Mouse (Mus musculus) activated CD4-positive, CD25-positive, alpha-beta regulatory T cell, adult 4 months (primary cell): ENCODE measurements around the gene Usp47. TPM values are rescaled to one million over a fixed set of nuclear protein-coding genes. Genes with fewer than 3 reads are reported as not detected.

Experiments used
- ATAC-seq: one replicate; pipeline ENCODE4 v1.8.0; 2017
- polyA plus RNA-seq, 2 experiments: library from polyadenylated mRNA; unstranded; fragments of 100-300 nt; shearing (Covaris generic); gene quantifications; one replicate each; pipeline ENCODE4 v1.2.1; 2017

Gene Usp47
- polyA plus RNA-seq, 2 experiments from 2014 or later: 16.1 to 17.5 TPM

GRCm38 (mm10) chr7:112123612-112124011 lies 100.3 kb downstream of the Usp47 start:
- ATAC-seq: no peak

DNA sequence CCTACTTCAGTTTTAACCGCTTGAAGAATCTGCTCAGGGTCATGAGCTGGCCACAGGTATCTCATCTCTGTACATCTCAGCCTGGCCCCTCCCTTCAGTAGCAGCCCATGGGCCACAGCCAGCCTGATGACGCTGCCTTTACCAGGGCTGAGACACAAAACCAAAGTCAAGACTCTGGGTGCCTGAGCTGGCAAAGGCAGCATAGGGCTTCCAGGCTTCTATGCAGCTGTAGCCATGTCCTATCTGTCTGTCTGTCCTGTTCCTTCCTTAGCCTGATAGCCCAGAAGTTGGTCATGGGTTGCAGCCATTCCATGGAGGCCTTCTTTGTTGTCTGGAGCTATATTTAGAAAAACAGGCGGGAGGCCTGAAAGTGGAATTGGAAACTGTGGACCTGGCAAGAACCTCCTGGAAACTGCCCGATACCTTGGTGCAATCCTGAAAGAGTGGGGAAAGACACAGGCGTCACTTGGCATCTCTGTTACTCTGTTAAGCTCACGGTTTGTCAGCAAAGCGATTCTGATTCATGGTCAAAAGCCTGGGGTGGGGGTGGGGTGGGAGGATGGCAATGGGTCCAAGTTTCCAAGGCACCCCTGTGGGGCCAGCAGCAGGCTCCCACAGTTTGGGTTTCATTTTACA lies 102.4 kb downstream of the Usp47 start:
- no peak for ATAC-seq

GRCm38 (mm10) chr7:112127085-112127637 lies 103.9 kb downstream of the Usp47 start:
- ATAC-seq: no peak

- no peak for ATAC-seq
Observed at GRCm38 (mm10) chr7:112127954-112128353, 104.7 kb downstream of the Usp47 start.

DNA sequence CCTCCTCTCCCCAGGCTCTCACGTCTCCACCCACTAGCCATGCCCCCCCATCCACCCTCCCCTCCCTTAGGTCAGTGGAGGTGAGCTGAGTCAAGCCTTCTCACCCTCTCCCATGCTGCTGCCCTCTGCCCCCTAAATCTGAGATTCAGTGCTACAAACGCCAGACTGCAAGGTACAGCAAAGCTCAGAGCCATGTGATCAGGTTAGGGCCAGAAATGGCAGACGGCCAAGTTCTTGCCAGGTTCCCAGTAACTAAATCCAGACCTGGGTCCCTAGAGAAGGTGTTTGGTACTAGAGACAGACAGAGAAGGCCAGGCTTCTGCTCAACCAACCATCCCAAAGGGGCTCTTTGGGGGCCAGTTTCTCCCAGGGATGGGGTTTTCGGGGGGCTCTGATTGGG lies 105.5 kb downstream of the Usp47 start:
- ATAC-seq: no peak

GRCm38 (mm10) chr7:112129851-112130250 lies 106.5 kb downstream of the Usp47 start:
- ATAC-seq: no peak

GRCm38 (mm10) chr7:112130660-112131059 lies 107.4 kb downstream of the Usp47 start:
- no peak for ATAC-seq

GRCm38 (mm10) chr7:112132005-112132404 lies 108.7 kb downstream of the Usp47 start:
- no peak for ATAC-seq

GRCm38 (mm10) chr7:112133277-112133676 lies 110.0 kb downstream of the Usp47 start:
- ATAC-seq: no peak

DNA sequence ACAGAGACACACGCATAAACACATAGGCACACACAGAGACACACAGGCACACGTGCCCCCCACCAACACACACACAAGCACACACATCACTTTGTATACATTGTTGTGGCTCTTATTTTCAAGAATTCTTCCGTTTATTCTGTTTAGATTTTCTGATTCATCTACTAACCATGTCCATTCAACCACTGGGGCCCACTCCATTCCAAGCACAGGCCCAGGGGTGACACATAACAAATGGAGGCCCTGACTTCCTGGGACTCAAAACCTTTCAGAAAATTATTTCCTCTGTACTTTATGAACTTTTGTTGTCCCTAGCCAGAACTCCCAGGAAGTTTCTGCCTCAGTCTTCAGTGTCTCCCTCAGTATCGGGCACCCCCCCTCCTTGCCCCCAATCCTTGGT lies 111.9 kb downstream of the Usp47 start:
- no peak for ATAC-seq

- ATAC-seq: no peak
Observed at GRCm38 (mm10) chr7:112136537-112136936, 113.2 kb downstream of the Usp47 start.

DNA sequence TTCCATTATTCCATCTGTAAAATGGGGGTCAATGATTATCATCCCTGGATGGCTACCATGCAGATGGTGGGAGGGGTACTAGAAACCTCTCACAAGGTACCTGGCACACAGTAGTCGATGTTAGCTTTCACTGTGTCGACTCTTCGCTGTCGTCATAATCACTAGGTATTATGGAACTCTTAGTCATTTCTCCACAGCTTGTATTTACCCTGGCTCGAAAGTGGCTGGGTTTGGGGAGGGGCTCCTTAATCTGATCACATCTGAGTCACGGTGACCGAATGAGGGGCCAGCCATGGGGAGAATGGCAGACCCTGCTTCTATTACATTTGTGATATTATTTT lies 114.8 kb downstream of the Usp47 start:
- no peak for ATAC-seq

DNA sequence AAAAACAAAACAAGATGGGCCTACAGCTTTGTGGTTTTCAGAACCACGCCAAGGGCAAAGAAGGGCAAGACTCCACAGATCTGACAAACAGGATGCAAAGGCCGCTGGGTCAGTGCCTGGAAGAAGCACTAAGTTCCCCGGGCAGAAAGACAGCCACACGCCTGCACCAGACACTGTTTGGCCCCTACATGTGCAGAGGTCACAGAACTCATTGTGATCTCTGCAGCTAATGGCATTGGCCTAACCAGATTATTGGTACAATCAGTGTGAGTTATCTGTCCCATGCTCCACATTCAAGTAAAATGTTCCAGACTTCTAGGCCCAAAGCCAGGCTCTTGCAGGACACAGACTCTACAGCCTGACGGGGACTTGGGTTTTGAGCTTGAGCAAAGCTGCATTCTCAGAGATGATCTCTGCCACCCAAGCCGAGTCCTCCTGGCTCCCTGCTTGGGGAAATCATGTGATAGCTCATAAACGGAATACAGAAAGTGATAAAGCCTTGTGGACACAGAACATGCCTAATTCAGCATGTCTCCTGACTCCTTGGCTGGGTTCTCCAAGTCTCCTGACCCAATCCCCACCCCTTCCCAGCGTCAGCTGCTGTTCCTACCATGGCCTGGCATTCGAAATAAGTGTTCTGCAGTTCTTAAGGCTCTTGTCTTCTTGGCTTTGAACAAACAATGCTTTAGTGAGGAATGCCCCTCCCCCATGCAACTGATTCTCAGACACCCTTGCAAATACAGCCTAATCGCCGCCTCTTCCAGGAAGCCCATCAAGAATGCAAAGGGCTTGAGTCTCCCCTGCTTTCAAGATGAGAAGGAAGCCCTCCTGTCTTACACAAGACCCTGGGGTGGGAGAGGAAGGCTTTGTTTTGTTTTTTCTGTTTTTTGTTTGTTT lies 115.5 kb downstream of the Usp47 start:
- no peak for ATAC-seq

- no peak for ATAC-seq
Observed at GRCm38 (mm10) chr7:112140725-112141124, 117.4 kb downstream of the Usp47 start.

DNA sequence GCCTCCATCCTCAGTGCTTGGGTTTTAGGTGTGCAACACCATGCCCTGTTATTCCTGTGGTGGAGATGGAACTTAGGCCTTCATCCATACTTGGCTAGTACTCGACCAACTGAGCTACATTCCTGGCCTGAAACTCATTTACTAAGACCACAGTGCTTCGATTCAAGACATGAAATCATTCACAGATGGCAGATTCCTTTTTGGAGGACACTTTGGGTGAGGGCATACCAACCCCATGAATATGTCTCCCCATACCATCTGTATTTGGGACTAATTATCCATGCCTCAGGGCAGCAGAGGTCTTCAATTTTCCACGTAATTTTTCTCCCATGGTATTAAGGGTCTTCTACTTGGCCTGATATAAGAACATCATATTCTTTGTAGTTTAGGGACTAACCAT lies 119.3 kb downstream of the Usp47 start:
- ATAC-seq: no peak

- ATAC-seq: no peak
Observed at GRCm38 (mm10) chr7:112143090-112143500, 119.8 kb downstream of the Usp47 start.

GRCm38 (mm10) chr7:112143978-112144377 lies 120.7 kb downstream of the Usp47 start:
- no peak for ATAC-seq

GRCm38 (mm10) chr7:112144646-112145179 lies 121.4 kb downstream of the Usp47 start:
- ATAC-seq: no peak

GRCm38 (mm10) chr7:112147979-112148378 lies 124.7 kb downstream of the Usp47 start:
- ATAC-seq: no peak

DNA sequence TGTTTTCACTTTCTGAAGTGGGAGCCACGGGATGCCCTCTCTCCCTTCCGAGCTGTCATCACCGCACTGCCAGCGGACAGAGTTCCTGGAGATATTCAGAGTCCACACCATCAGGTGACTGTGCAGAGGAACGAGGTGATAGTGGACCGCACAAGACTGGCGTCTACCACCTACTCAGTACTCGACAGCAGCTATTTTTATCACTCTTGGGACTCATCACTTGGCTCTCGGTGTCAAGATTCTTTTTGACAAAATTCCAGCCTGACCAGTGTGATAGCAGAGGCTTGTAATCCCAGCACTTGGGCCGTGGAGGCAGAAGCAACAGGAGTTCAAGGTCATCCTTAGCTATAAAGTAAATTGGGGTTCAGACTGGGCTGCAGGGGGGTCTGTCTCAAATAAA lies 125.8 kb downstream of the Usp47 start:
- no peak for ATAC-seq

DNA sequence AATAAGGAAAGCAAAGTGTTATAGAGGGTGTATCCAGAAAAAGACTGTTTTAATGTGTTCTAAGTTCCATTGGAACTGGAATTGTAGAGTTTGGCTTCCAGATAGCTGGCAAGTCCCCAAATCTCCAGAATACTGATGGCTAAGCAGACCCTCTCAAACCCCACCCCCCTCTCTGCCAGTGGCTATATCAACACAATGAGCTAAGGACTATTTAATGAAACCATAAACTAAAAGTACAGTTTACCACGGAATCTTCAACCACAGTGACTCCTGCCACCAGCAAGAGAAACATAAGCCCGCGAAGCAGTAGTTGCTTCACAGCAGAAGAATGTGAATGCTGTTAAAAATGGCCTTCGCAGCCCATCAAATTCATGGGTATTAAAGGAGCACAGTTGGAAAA lies 131.1 kb downstream of the Usp47 start:
- no peak for ATAC-seq

DNA sequence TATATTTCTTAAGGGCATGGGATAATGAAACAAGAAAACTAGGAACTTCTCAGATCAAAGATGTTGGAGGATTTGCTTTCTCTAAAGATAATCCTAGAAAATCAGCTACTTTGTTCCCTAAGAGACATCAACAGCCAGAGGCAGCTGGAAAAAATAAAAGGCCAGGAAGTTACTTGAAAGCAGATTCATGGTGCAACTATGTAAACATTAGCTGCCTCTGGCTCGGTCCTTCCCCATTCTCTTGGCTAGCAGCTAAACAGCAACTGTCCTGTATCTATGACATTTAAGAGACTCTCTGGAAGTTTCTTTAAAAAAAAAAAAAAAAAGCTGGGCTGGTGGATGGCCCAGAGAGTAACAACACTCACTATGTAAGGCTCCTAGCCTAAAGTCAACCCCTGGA lies 131.9 kb downstream of the Usp47 start:
- no peak for ATAC-seq

- ATAC-seq: no peak
Observed at GRCm38 (mm10) chr7:112157584-112158315, 134.4 kb downstream of the Usp47 start.
